Mouse (Mus musculus) embryo, embryonic 10 days (tissue): ENCODE measurements around the gene Islr.

Experiments used
- DNase-seq: peaks from one replicate; pipeline ENCODE4 v3.0.0-alpha.2; 2015; ENCODE audit warnings: low spot score

Islr gene

DNA sequence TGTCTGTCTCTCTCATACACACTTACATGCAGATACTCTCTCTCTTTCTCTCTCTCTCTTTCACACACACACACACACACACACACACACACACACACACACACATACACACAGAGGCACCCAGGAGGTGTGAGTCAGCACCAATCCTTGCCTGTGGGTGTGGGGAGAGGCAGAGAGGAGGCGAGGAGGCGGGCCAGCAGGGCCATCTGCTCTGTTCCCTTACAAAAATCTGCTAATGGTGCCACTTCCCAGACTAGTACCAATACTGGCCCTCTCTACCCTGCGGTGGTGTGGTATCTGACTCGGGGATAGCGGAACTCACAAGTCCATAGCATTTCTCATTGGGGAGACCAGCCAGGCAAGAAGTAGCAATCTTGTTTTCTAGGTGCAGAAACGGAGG, 92.7 kb downstream of the Islr start:
- DNase-seq, result no peak

GRCm38 (mm10) chr9:58110787-58111186, 93.3 kb downstream of the Islr start:
- DNase-seq, result no peak

DNA sequence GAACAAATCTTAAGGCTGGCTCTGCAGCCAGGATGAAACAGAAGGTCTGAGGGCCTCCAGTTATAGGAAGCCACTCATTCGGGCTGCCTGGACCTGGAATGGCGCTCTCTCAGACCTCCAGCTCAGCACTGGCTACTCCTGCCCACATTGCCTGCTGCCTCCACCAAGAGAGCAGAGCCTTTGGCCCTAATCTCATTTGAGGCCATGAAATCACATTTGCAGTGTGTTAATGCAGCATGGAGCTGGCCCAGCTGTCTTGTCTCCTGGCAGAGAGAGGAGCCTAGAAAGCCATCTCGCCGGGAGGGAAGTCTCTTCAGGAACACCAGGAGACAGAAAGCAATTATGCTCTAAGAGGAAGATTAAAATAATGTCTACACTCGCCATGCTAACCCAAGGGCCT, 96.6 kb downstream of the Islr start:
- no peak for DNase-seq
